Mouse (Mus musculus): ENCODE data around the gene Pdap1. TPM values are rescaled to one million over a fixed set of nuclear protein-coding genes. Genes with fewer than 3 reads are reported as not detected.

Pdap1 gene
- 77.8 and 81.4 TPM in 2 replicates for polyA plus RNA-seq (2015; fragmentation: Nextera tagmentation; extraction: Ambion mirVana)

DNA sequence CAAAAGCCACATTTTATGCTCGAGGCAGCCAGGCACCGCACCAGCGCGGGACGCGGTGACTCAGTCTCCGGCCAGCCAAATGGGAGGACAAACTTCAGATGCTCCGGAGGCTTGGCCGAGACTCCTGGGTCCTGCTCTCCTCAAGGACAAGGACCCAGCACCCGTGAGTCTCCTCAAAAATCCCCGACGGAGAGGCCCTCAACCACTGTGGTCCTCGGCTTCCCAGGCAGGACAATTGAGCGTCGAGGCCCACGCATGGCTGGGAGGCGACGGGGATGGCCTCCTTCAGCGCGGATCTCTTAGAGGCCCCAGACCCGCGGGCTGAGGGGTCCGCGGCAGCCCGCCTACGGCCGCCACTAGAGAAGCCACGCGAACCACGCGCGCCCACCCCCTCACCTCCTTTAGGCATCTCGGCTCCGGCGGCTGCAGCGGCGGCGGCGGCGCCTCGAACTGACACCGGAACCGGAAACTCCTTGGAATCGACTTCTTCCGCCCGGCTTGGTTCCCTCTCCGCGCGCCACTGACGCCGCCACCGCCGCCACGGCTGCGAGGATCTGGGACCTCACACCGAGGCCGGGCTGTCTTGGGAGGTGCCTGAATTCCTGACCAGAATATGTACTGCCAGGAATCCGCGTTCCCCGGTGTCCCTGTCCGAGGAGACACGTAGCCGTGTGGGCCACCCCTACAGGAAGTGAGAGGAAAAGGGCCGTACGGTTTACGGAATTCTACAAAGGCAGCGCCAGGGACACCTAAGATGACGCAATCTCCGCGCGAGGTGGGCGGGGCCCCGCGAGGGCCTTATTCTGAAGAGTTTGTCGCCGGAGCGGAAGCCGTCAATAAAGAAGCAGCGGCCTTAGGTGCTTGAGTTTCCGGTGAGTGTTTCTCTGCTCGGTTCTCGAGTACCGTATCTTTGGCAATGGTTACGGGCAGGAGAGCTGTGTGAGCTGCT, at the start of gene Pdap1, which contains the start of gene Bud31:
Gene Pdap1, minus strand, starts transcription at position 668 of the 949 bp plus-strand sequence.
Gene Bud31, plus strand, starts transcription at position 792 of the 949 bp plus-strand sequence.
- no peaks in the 10 kb centered on the region for H3K27me3 ChIP-seq (ENCODE audit: control insufficient read depth, insufficient read depth, low read length)
- H3K4me1 ChIP-seq (ENCODE audit: control insufficient read depth, insufficient read depth, low read length) = peaks cover 15% of the 10 kb centered on the region
- no peaks in the 10 kb centered on the region for H3K9me3 ChIP-seq (replicated peaks; ENCODE audit: control insufficient read depth, low read length)
- peak within 1 kb of the TSS; percentile 87 for H3K9ac ChIP-seq (ENCODE audit: low read length)
- peak within 1 kb of the TSS; percentile 86 for H3K4me2 ChIP-seq (ENCODE audit: low read depth, low read length)
- under 1% methylated on average over 84 of the region's 84 CpGs for WGBS
- ATAC-seq (ENCODE audit: insufficient read depth, low FRiP score) = peak; percentile 94
- peak within 1 kb of the TSS; percentile 94 for H3K4me3 ChIP-seq (replicated peaks; ENCODE audit: low read length)
- H3K36me3 ChIP-seq (ENCODE audit: control insufficient read depth, insufficient read depth, low read length) = peaks cover 13% of the 10 kb centered on the region
- H3K27ac ChIP-seq (ENCODE audit: low read length) = peak within 1 kb of the TSS; percentile 87

DNA sequence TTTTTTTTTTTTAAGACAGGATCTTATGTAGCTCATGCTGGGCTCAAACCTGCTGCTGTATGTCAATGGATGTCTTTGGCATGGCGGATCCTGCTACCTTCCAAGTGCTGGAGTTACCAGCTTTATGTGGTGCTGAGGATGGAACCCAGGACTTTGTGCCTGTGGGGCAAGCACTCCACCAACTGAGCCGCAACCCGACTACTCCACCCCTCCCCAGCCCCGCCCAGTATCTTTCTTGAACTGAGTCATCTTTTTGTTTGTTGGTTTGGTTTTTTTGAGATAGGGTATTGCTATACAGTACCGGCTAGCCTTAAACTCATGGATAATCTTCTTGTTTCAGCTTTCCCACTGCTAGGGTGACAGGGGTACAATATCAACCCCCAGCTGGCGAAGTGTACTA, 49.4 kb upstream of the Pdap1 start:
- Histone ChIP-seq H3K27ac (ENCODE audit: low read length) (no peak overlapping the region), H3K9me3 (replicated peaks; ENCODE audit: control insufficient read depth, low read length) (no peaks in the 10 kb centered on the region), H3K4me2 (ENCODE audit: low read depth, low read length) (peak overlapping the region; percentile 87; the same call in 1 of the 2 replicates), H3K36me3 (ENCODE audit: control insufficient read depth, insufficient read depth, low read length) (peaks cover 19% of the 10 kb centered on the region), H3K9ac (ENCODE audit: low read length) (no peak overlapping the region), H3K4me3 (replicated peaks; ENCODE audit: low read length) (no peak overlapping the region), H3K4me1 (ENCODE audit: control insufficient read depth, insufficient read depth, low read length) (peaks cover 18% of the 10 kb centered on the region), H3K27me3 (ENCODE audit: control insufficient read depth, insufficient read depth, low read length) (no peaks in the 10 kb centered on the region)
- WGBS = 91% methylated on average over 6 of the region's 6 CpGs
- no peak for ATAC-seq (ENCODE audit: insufficient read depth, low FRiP score)

DNA sequence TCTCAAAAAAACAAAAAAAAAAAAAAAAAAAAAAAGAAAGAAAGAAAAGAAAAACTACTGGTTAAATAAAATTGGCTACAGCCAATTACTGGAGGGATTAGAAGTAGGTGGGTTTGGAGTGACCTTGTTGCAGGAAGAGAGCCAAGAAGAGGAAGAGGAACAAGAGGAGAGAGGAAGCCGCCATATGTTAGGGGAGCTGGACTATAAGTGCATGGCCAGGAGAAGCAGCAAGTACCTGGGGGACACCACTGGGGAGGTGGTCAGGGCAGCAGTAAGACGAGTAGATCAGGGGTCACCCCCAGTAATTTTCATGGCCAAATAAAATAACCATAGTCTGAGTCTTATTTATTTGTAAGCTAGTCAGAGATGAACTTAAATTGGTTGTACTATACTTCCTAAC, 45.2 kb upstream of the Pdap1 start:
- no peak overlapping the region for H3K9ac ChIP-seq (ENCODE audit: low read length)
- 83% methylated on average over 2 of the region's 2 CpGs for WGBS

DNA sequence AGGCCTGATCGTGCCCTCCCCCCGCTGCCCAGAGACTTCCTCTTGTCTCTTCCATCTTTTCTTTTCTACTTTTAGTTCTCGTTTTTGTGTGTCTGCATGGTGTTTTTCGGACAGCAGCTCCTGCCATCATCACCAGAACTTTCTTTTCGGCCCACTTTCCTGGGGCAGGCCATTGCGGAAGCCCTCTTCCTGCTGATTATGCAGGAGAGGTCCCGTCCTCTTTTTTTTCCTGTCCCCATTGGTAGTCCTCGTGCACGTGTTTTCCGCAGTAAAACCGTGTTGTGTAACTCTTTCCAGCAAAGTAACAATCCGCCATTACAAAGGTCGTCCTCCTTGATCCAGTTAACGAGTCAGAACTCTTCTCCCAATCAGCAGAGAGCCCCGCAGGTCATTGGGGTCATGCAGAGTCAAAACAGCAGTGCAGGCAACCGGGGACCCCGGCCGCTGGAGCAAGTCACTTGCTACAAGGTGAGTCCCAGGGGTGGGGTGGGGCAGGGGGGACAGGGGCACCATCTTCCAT, 38.5 kb upstream of the Pdap1 start:
- Histone ChIP-seq H3K9ac (ENCODE audit: low read length) (no peak overlapping the region), H3K4me3 (replicated peaks; ENCODE audit: low read length) (no peak overlapping the region), H3K9me3 (replicated peaks; ENCODE audit: control insufficient read depth, low read length) (no peaks in the 10 kb centered on the region), H3K27ac (ENCODE audit: low read length) (no peak overlapping the region), H3K4me1 (ENCODE audit: control insufficient read depth, insufficient read depth, low read length) (no peaks in the 10 kb centered on the region), H3K36me3 (ENCODE audit: control insufficient read depth, insufficient read depth, low read length) (peaks cover 27% of the 10 kb centered on the region), H3K27me3 (ENCODE audit: control insufficient read depth, insufficient read depth, low read length) (no peaks in the 10 kb centered on the region), H3K4me2 (ENCODE audit: low read depth, low read length) (no peak overlapping the region)
- 79% methylated on average over 18 of the region's 18 CpGs for WGBS
- ATAC-seq (ENCODE audit: insufficient read depth, low FRiP score) = no peak

More for the DNA sequence above, 45.2 kb upstream of the Pdap1 start:
- H3K4me2 ChIP-seq (ENCODE audit: low read depth, low read length) = no peak overlapping the region
- no peak overlapping the region for H3K4me3 ChIP-seq (replicated peaks; ENCODE audit: low read length)
- H3K4me1 ChIP-seq (ENCODE audit: control insufficient read depth, insufficient read depth, low read length) = peaks cover 8% of the 10 kb centered on the region
- H3K27me3 ChIP-seq (ENCODE audit: control insufficient read depth, insufficient read depth, low read length) = no peaks in the 10 kb centered on the region
- H3K27ac ChIP-seq (ENCODE audit: low read length) = no peak overlapping the region
- no peaks in the 10 kb centered on the region for H3K9me3 ChIP-seq (replicated peaks; ENCODE audit: control insufficient read depth, low read length)
- no peak for ATAC-seq (ENCODE audit: insufficient read depth, low FRiP score)
- peaks cover 36% of the 10 kb centered on the region for H3K36me3 ChIP-seq (ENCODE audit: control insufficient read depth, insufficient read depth, low read length)

DNA sequence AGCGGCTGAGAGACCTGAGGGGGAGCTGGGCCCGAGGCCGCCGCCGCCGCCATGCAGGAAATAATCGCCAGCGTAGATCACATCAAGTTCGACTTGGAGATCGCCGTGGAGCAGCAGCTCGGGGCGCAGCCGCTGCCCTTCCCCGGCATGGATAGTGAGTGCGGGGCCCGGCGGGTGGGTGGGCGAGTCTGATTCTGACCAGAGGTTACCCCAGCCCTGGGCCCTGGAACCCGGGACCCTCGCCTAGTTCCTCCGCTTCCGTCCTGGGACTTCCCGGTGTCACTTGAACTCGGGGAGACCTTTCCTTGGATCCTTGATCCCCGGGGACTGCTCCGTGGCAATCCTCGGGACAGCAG, 27.2 kb upstream of the Pdap1 start:
- Histone ChIP-seq H3K36me3 (ENCODE audit: control insufficient read depth, insufficient read depth, low read length) (no peaks in the 10 kb centered on the region), H3K4me3 (replicated peaks; ENCODE audit: low read length) (peak overlapping the region; percentile 95), H3K9ac (ENCODE audit: low read length) (peak overlapping the region; percentile 99), H3K4me1 (ENCODE audit: control insufficient read depth, insufficient read depth, low read length) (peaks cover 19% of the 10 kb centered on the region), H3K27ac (ENCODE audit: low read length) (peak overlapping the region; percentile 81), H3K27me3 (ENCODE audit: control insufficient read depth, insufficient read depth, low read length) (no peaks in the 10 kb centered on the region), H3K9me3 (replicated peaks; ENCODE audit: control insufficient read depth, low read length) (no peaks in the 10 kb centered on the region), H3K4me2 (ENCODE audit: low read depth, low read length) (peak overlapping the region; percentile 85)
- ATAC-seq (ENCODE audit: insufficient read depth, low FRiP score) = no peak
- WGBS = under 1% methylated on average over 26 of the region's 28 CpGs

DNA sequence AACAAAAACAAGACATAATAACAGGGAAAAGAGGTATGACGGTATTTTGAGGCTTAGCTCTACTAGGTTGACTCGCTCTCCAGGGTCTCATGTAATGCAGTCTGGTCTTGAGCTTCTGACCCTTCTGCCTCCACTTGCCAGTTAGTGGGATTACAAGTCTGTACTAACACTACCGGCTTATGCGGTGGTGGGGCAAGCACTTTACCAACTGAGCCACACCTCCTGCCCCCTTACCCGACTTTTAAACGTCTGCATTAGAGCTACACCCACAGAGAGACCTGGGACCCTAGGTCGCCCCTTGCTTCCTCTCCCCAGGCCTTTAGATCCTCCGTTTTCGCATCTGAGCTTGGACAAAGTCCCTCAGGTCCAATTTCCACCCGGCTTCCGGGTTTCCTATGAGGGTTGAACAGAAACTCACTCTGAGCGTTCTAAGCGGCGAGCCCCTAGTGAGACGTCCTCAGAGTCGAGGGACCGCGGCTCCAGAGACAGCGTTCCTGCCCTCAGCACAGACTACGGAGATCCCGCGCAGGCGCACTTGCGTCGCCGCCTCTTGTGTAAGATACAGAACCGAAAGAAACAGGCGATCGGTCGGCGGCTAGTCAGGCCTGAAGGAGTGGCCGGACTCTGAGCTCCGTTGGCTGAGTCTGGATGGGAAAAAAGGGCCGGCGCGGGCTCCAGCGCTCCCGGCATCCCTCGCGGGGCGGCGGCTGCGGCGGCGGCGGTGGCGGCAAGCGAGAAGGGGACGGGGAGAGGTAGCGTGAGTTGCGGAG, 26.7 kb upstream of the Pdap1 start, which contains the start of the genes Ptcd1 and Cpsf4:
Gene Ptcd1, minus strand, starts transcription at position 573 of the 770 bp plus-strand sequence.
Gene Cpsf4, plus strand, starts transcription at position 678 of the 770 bp plus-strand sequence.
- peak within 1 kb of the TSS; percentile 92 for H3K27ac ChIP-seq (ENCODE audit: low read length)
- no peaks in the 10 kb centered on the region for H3K27me3 ChIP-seq (ENCODE audit: control insufficient read depth, insufficient read depth, low read length)
- peak within 1 kb of the TSS; percentile 99 for H3K9ac ChIP-seq (ENCODE audit: low read length)
- H3K4me1 ChIP-seq (ENCODE audit: control insufficient read depth, insufficient read depth, low read length) = peaks cover 19% of the 10 kb centered on the region
- peak; percentile 96 for ATAC-seq (ENCODE audit: insufficient read depth, low FRiP score)
- H3K36me3 ChIP-seq (ENCODE audit: control insufficient read depth, insufficient read depth, low read length) = no peaks in the 10 kb centered on the region
- no peaks in the 10 kb centered on the region for H3K9me3 ChIP-seq (replicated peaks; ENCODE audit: control insufficient read depth, low read length)
- H3K4me2 ChIP-seq (ENCODE audit: low read depth, low read length) = peak within 1 kb of the TSS; percentile 85
- under 1% methylated on average over 51 of the region's 51 CpGs for WGBS
- H3K4me3 ChIP-seq (replicated peaks; ENCODE audit: low read length) = peak within 1 kb of the TSS; percentile 95

DNA sequence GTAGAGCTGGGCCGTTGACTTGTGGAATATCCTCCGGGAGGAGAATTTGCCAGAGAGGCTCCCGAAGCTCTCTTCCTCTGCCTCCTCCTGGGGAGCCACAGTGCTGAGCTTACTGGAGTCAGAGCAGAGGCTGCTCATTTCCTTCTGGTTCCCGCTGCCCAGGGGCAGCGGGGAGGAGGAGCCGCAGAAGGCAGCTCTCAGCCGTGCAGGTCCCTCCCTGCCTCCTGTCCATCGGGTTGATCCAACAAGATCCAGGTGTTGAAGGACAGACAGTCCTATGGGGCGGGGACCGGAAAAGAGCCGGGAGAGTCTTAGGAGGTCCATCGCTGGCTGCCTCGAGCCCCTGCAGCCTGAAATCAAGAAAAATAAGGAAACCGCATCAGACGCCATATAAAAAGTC, 25.1 kb upstream of the Pdap1 start:
- ATAC-seq (ENCODE audit: insufficient read depth, low FRiP score) = no peak
- WGBS = 89% methylated on average over 15 of the region's 15 CpGs
- H3K9ac ChIP-seq (ENCODE audit: low read length) = no peak overlapping the region

DNA sequence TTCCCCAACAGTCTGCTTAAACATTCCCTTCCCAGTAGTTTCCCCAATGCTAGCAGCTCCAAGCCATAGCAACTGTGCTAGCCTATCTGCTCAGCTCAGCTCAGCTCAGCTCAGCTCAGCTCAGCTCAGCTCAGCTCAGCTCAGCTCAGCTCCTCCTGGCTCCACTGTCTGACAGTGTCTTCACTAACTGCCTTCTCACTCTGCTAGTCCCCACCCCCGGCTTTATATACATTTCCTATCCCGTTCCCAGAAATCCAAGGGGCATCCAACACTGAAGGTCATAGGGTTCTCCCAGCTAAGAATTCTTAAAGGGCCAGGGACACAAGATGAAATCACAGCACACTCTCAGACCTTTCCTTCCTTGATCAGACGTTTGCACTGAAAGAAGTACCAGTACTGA, 24.7 kb upstream of the Pdap1 start:
- ATAC-seq (ENCODE audit: insufficient read depth, low FRiP score) = no peak
- Histone ChIP-seq H3K4me2 (ENCODE audit: low read depth, low read length) (no peak overlapping the region), H3K27me3 (ENCODE audit: control insufficient read depth, insufficient read depth, low read length) (no peaks in the 10 kb centered on the region), H3K27ac (ENCODE audit: low read length) (no peak overlapping the region), H3K9ac (ENCODE audit: low read length) (0 out of 2 replicates have a peak overlapping the region, but pooled peaks have one; percentile 2), H3K36me3 (ENCODE audit: control insufficient read depth, insufficient read depth, low read length) (no peaks in the 10 kb centered on the region), H3K4me1 (ENCODE audit: control insufficient read depth, insufficient read depth, low read length) (peaks cover 19% of the 10 kb centered on the region), H3K4me3 (replicated peaks; ENCODE audit: low read length) (no peak overlapping the region), H3K9me3 (replicated peaks; ENCODE audit: control insufficient read depth, low read length) (no peaks in the 10 kb centered on the region)
- WGBS = 40% methylated on average over 3 of the region's 3 CpGs

More for the DNA sequence above, 25.1 kb upstream of the Pdap1 start:
- H3K4me1 ChIP-seq (ENCODE audit: control insufficient read depth, insufficient read depth, low read length) = peaks cover 19% of the 10 kb centered on the region
- no peak overlapping the region for H3K27ac ChIP-seq (ENCODE audit: low read length)
- H3K4me2 ChIP-seq (ENCODE audit: low read depth, low read length) = no peak overlapping the region
- no peak overlapping the region for H3K4me3 ChIP-seq (replicated peaks; ENCODE audit: low read length)
- H3K9me3 ChIP-seq (replicated peaks; ENCODE audit: control insufficient read depth, low read length) = no peaks in the 10 kb centered on the region
- no peaks in the 10 kb centered on the region for H3K27me3 ChIP-seq (ENCODE audit: control insufficient read depth, insufficient read depth, low read length)
- H3K36me3 ChIP-seq (ENCODE audit: control insufficient read depth, insufficient read depth, low read length) = no peaks in the 10 kb centered on the region
